Mouse (Mus musculus) thymus, postnatal 0 days (tissue): ENCODE results near the gene Uckl1. TPM values are rescaled to one million over a fixed set of nuclear protein-coding genes. Genes with fewer than 3 reads are reported as not detected.

Experiments used
- DNase-seq: peaks from one replicate; pipeline ENCODE4 v3.0.0-alpha.2; 2015; ENCODE audit warnings: low spot score
- microRNA-seq: library from miRNA; unstranded; fragments of <30 nt; microRNA quantifications from one replicate; pipeline ENCODE4, GENCODE M21; 2016; ENCODE audit warnings: borderline number of aligned reads
- polyA plus RNA-seq: library from polyadenylated mRNA; unstranded; fragments of >200 nt; fragmentation: Nextera tagmentation; extraction: Ambion mirVana; gene quantifications from 2 replicates; pipeline ENCODE4 v1.2.1, GENCODE M21; 2015

The Uckl1 gene
- polyA plus RNA-seq, 1 experiment from 2014 or later: 50.0 TPM

GRCm38 (mm10) chr2:181520936-181521227 lies 63.8 kb downstream of the Uckl1 start:
- no peak for DNase-seq

GRCm38 (mm10) chr2:181520118-181520935 lies 64.4 kb downstream of the Uckl1 start, which contains the start of gene Dnajc5:
Dnajc5 (plus strand) TSS chr2:181520485.
- peak; percentile 99 for DNase-seq

GRCm38 (mm10) chr2:181519201-181519600 lies 65.5 kb downstream of the Uckl1 start:
- DNase-seq: no peak

Small RNAs within 50 kb of the gene (microRNA-seq; reads per million reads assigned to microRNA genes)
- not detected for gene Mir7006

Other genes starting within 250 kb of the Uckl1 start
- gene Zgpat, start 220.0 kb downstream of the Uckl1 start, polyA plus RNA-seq: 36.4 and 37.6 TPM in 2 replicates
- gene Arfrp1, start 219.5 kb downstream of the Uckl1 start, polyA plus RNA-seq: 55.8 and 68.0 TPM in 2 replicates
- gene Lime1, start 204.8 kb downstream of the Uckl1 start, polyA plus RNA-seq: 35.7 and 40.7 TPM in 2 replicates
- gene Zbtb46, start 125.5 kb downstream of the Uckl1 start, polyA plus RNA-seq: 2.4 and 2.8 TPM in 2 replicates
- gene Abhd16b, start 91.7 kb downstream of the Uckl1 start, polyA plus RNA-seq: 0.14 TPM in 1 of 2 replicates, not detected in the other
- gene Tpd52l2, start 87.8 kb downstream of the Uckl1 start, polyA plus RNA-seq: 118 and 124 TPM in 2 replicates
- 76.1 and 86.7 TPM in 2 replicates for gene Dnajc5, start 64.4 kb downstream of the Uckl1 start, polyA plus RNA-seq
- 51.7 and 55.3 TPM in 2 replicates for gene Prpf6, start 7.0 kb upstream of the Uckl1 start, polyA plus RNA-seq
- 23.3 and 35.0 TPM in 2 replicates for gene Zfp512b, start 7.9 kb upstream of the Uckl1 start, polyA plus RNA-seq
- gene Samd10, start 14.3 kb upstream of the Uckl1 start, polyA plus RNA-seq: 9.4 and 12.1 TPM in 2 replicates
- gene Gm29797, start 72.1 kb upstream of the Uckl1 start, polyA plus RNA-seq: 0.18 and 0.44 TPM in 2 replicates
- gene Sox18, start 86.7 kb upstream of the Uckl1 start, polyA plus RNA-seq: 13.9 and 14.1 TPM in 2 replicates
- gene Tcea2, start 95.4 kb upstream of the Uckl1 start, polyA plus RNA-seq: 8.5 and 9.8 TPM in 2 replicates
- 80.7 and 97.8 TPM in 2 replicates for gene Rgs19, start 109.1 kb upstream of the Uckl1 start, polyA plus RNA-seq
- not detected in 2 replicates for gene Lkaaear1, start 113.5 kb upstream of the Uckl1 start, polyA plus RNA-seq
- 0.12 and 0.14 TPM in 2 replicates for gene Oprl1, start 130.1 kb upstream of the Uckl1 start, polyA plus RNA-seq
- gene Myt1, start 178.4 kb upstream of the Uckl1 start, polyA plus RNA-seq: not detected in 2 replicates